10 mouse cellular contexts compared by ENCODE assay signal in the genomic region with DNA sequence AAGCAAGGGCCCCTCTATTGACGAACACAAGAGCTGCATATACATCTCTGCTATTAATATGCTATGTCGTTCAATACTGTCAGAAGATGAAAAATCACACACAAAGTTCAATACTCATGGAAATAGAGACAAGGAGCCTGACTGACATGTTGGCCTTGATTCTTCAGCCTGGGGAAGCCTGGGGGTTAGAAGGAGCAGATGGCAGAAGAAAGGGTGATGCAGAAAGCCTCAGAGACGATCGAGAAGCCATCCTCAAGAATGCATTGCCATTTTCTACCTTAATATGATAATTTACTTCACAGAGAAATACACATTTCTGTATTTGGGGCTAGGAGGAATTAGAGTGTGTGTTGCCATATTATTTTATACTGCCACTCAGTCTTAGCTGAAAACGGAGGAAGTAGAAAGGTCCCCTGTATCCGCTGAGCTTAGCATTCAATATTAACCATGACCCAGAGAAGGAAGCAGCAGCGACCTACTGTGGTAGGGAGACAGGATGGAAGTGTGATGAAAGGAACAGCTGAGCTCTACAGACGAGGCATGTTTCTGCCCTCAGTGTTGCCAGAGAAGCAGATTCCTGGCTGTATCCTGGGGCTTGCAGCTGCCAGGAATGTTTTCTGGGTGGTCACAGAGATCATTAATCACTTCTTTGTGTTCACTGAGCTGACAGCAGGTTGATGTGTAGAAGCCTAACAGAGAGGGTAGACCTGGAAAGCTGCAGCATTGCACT.
DNase-seq lines count a peak whose midpoint lies in the region; ATAC-seq and TF ChIP-seq lines count a peak whose summit lies in the region.
"Had no signal": no experiment of that assay in that cellular context is flagged by ENCODE, and none has a peak within 500 bp of the region (broad histone marks: within the 10 kb centered on the region; RNA-seq: fewer than 3 reads in every experiment).

No protein-coding gene starts in this region.

- H3K4me1 ChIP-seq in forebrain, embryonic 11.5 days (replicated peaks; ENCODE audit: control insufficient read depth, insufficient read depth, low read length), result no peaks in the 10 kb centered on the region
- peaks cover 3% of the 10 kb centered on the region; the same call in 1 of the 2 replicates for H3K4me1 ChIP-seq in limb, embryonic 11.5 days (ENCODE audit: control insufficient read depth, insufficient read depth, low read length)

- DNase-seq in layer of hippocampus, postnatal 14 days (ENCODE audit: low spot score in 2 of 2), result peak; percentile 55 to 72
- no peak for DNase-seq in layer of hippocampus, postnatal 25 days (ENCODE audit: extremely low spot score in 1 of 2, low spot score in 1 of 2)
- no peak for DNase-seq in forebrain, embryonic 11.5 days (ENCODE audit: low spot score)
- peak; percentile 39 for DNase-seq in limb, embryonic 11.5 days (ENCODE audit: low spot score)
- peak; percentile 47 for DNase-seq in retina, embryonic 14.5 days (ENCODE audit: low spot score)
- no peak for DNase-seq in gastrocnemius, adult 2 months
- no peak for DNase-seq in kidney, adult 8-10 months
- DNase-seq in ovary, postnatal 10 days (ENCODE audit: low spot score), result no peak
- DNase-seq: gastrocnemius, postnatal 36 days had no signal

- WGBS in forebrain, embryonic 11.5 days, result 66% methylated on average over 8 of the region's 8 CpGs
- WGBS in limb, embryonic 11.5 days, result 66% methylated on average over 8 of the region's 8 CpGs

- H3K27ac ChIP-seq in forebrain, embryonic 11.5 days (ENCODE audit: low read depth, low read length), result no peak overlapping the region
- no peak overlapping the region for H3K27ac ChIP-seq in limb, embryonic 11.5 days (replicated peaks; ENCODE audit: low read depth, low read length)
- H3K27ac ChIP-seq in gastrocnemius, adult 2 months, result no peak overlapping the region

- intact Hi-C loops in gastrocnemius, adult 2 months (cut with DNase I), result no loop called here

- no peaks in the 10 kb centered on the region for H3K36me3 ChIP-seq in forebrain, embryonic 11.5 days (ENCODE audit: control insufficient read depth, insufficient read depth, low read length)
- H3K36me3 ChIP-seq in limb, embryonic 11.5 days (ENCODE audit: control insufficient read depth, insufficient read depth, low read length), result no peaks in the 10 kb centered on the region
- H3K36me3 ChIP-seq: G1E had no signal

- no peaks in the 10 kb centered on the region for H3K27me3 ChIP-seq in forebrain, embryonic 11.5 days (ENCODE audit: control insufficient read depth, insufficient read depth, low read length)
- H3K27me3 ChIP-seq in limb, embryonic 11.5 days (ENCODE audit: control insufficient read depth, insufficient read depth, low read length), result no peaks in the 10 kb centered on the region

- no peaks in the 10 kb centered on the region for H3K9me3 ChIP-seq in forebrain, embryonic 11.5 days (ENCODE audit: control insufficient read depth, low read length)
- H3K9me3 ChIP-seq in limb, embryonic 11.5 days (ENCODE audit: control insufficient read depth, low read length), result no peaks in the 10 kb centered on the region

- H3K4me2 ChIP-seq in forebrain, embryonic 11.5 days (ENCODE audit: low read depth, low read length, severe bottlenecking), result no peak overlapping the region
- no peak overlapping the region for H3K4me2 ChIP-seq in limb, embryonic 11.5 days (ENCODE audit: low read depth, severe bottlenecking)

- TF ChIP-seq CTCF in gastrocnemius, adult 2 months (IDR thresholded peaks at IDR 0.05), result no peak

- ATAC-seq in forebrain, embryonic 11.5 days (replicated peaks; ENCODE audit: low FRiP score), result 0 out of 2 replicates have a peak, but pooled peaks have one; percentile 21
- peak; percentile 44; the same call in 1 of the 2 replicates for ATAC-seq in limb, embryonic 11.5 days (ENCODE audit: insufficient number of reproducible peaks, low FRiP score, low TSS enrichment, low read depth)

- no peak overlapping the region for H3K4me3 ChIP-seq in forebrain, embryonic 11.5 days (ENCODE audit: low read depth, low read length)
- no peak overlapping the region for H3K4me3 ChIP-seq in limb, embryonic 11.5 days (ENCODE audit: low read depth, low read length)
- H3K4me3 ChIP-seq in gastrocnemius, adult 2 months, result no peak overlapping the region

- H3K9ac ChIP-seq in forebrain, embryonic 11.5 days (ENCODE audit: low read length), result no peak overlapping the region
- H3K9ac ChIP-seq in limb, embryonic 11.5 days (ENCODE audit: low read length), result no peak overlapping the region

Comparison
In these comparisons a context has a peak if more than half of its experiments do, and no peak if none do; other contexts are left out.
1. DNase-seq: peak in layer of hippocampus, postnatal 14 days (2 of 2), limb, embryonic 11.5 days (single experiment) and retina, embryonic 14.5 days (single experiment); none in layer of hippocampus, postnatal 25 days (0 of 2), forebrain, embryonic 11.5 days (single experiment), gastrocnemius, adult 2 months (single experiment), kidney, adult 8-10 months (0 of 2) and ovary, postnatal 10 days (single experiment).